Mouse (Mus musculus): ENCODE measurements at regions not wholly inside any gene's neighbourhood (a gene's known extent, or its start where the extent isn't known, plus 50 kb on each side); places are given as distances from the start of the nearest gene placed in this dataset.

DNA sequence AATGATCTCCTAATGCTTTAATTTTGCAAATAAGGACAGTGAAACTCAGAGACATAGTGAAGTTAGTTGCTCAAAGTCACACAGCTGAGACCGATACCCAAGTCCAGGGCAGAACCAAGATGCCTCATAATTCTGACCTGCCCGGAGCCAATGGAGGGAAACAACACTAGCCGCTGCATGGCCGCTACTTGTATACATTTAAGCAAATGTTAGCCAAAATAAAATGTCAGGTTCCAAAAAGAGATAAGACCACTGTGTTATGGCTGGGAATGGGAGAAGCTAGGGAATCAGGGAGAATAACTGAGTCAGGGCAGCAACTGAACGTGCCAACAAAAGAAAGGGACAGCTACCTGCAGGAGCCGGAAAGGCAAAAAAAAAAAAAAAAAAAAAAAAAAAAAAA lies 97.4 kb downstream of the Dad1 start:
- TF ChIP-seq CTCF (IDR thresholded peaks at IDR 0.05; ENCODE audit: extremely low read depth, insufficient read depth, insufficient read length, insufficient replicate concordance) (no peak), POLR2A (IDR thresholded peaks at IDR 0.05; ENCODE audit: low read depth, low read length) (no peak)

All from spleen, adult 2 months (tissue).